Comparison of ENCODE assay signal across 8 mouse cellular contexts in genomic region chr5:130073026-130073425, GRCm38 (mm10). TPM values are rescaled to one million over a fixed set of nuclear protein-coding genes. Genes with fewer than 3 reads are reported as not detected.
DNase-seq lines count a peak whose midpoint lies in the region; ATAC-seq and TF ChIP-seq lines count a peak whose summit lies in the region.

TSS of gene Tpst1 (plus strand) at chr5:130073326.

- H3K9ac ChIP-seq in limb, embryonic 15.5 days = no peak within 1 kb of the TSS

- H3K27ac ChIP-seq in bone marrow macrophage, adult 2 months (ENCODE audit: insufficient read depth, low read depth, low read length) = no peak within 1 kb of the TSS
- H3K27ac ChIP-seq in limb, embryonic 15.5 days = no peak within 1 kb of the TSS

- TF ChIP-seq POLR2A in bone marrow macrophage, adult 2 months (IDR thresholded peaks at IDR 0.05; ENCODE audit: borderline replicate concordance, low read depth, low read length) = no peak

- intact Hi-C loops in heart, postnatal 36 days (cut with DNase I) = no loop called here

- H3K4me1 ChIP-seq in bone marrow macrophage, adult 2 months (ENCODE audit: control insufficient read depth, insufficient read depth, low read length) = peaks cover 14% of the 10 kb centered on the region
- peaks cover 9% of the 10 kb centered on the region; the same call in 1 of the 2 replicates for H3K4me1 ChIP-seq in limb, embryonic 15.5 days

- no peaks in the 10 kb centered on the region for H3K9me3 ChIP-seq in limb, embryonic 15.5 days

- no peaks in the 10 kb centered on the region for H3K36me3 ChIP-seq in limb, embryonic 15.5 days

- no peak for TF ChIP-seq CTCF in bone marrow macrophage, adult 2 months (IDR thresholded peaks at IDR 0.05; ENCODE audit: low read depth, low read length)

- H3K4me2 ChIP-seq in limb, embryonic 15.5 days = no peak within 1 kb of the TSS

- DNase-seq in layer of hippocampus, adult 18-20 months (ENCODE audit: low spot score in 2 of 2) = no peak
- no peak for DNase-seq in layer of hippocampus, adult 9-11 months
- DNase-seq in heart, postnatal 36 days = no peak
- no peak for DNase-seq in yolk sac, embryonic 10.5 days (ENCODE audit: low spot score)
- no peak for DNase-seq in kidney, adult 8-10 months

- no peak for ATAC-seq in limb, embryonic 15.5 days (ENCODE audit: insufficient number of reproducible peaks, low FRiP score, low TSS enrichment, low read depth)
- no peak for ATAC-seq in activated CD4-positive, CD25-positive, alpha-beta regulatory T cell, adult 4 months

- no peaks in the 10 kb centered on the region for H3K27me3 ChIP-seq in limb, embryonic 15.5 days

- 94% methylated on average over 6 of the region's 6 CpGs for WGBS in limb, embryonic 15.5 days

- H3K4me3 ChIP-seq in bone marrow macrophage, adult 2 months (ENCODE audit: insufficient read depth, low read length) = no peak within 1 kb of the TSS
- H3K4me3 ChIP-seq in limb, embryonic 15.5 days = no peak within 1 kb of the TSS

RNA-seq across cellular contexts. Expression of gene Tpst1, which starts in this region (rescaled TPM):
- total RNA-seq in layer of hippocampus, adult 18-20 months (2021) = 10 to 100 TPM; 47.8 to 48.9 TPM
- 14.7 and 15.5 TPM in 2 replicates for polyA plus RNA-seq in bone marrow macrophage, adult 2 months (2012; ENCODE audit: insufficient read depth, insufficient read length, missing spikeins)
- 10 to 100 TPM; 12.0 to 12.8 TPM for total RNA-seq in heart, postnatal 36 days (2021)
- 119 and 123 TPM in 2 replicates for polyA plus RNA-seq in limb, embryonic 15.5 days (2015; fragmentation: Nextera tagmentation; extraction: Ambion mirVana)
- 1 to 10 TPM; 1.4 to 3.1 TPM for polyA plus RNA-seq in activated CD4-positive, CD25-positive, alpha-beta regulatory T cell, adult 4 months (2017; shearing (Covaris generic))
